Mouse (Mus musculus): ENCODE data around the gene Man1a2. TPM values are rescaled to one million over a fixed set of nuclear protein-coding genes. Genes with fewer than 3 reads are reported as not detected.

The Man1a2 gene
- total RNA-seq, 1 experiment from 2014 or later, result 90.3 TPM

Other genes with a start within 250 kb of the Man1a2 start
- 39.4 and 51.7 TPM in 2 replicates for gene Tent5c, start 196.2 kb downstream of the Man1a2 start, total RNA-seq (2021)
- 0.37 and 0.41 TPM in 2 replicates for gene Vtcn1, start 140.0 kb upstream of the Man1a2 start, total RNA-seq (2021)
- 3.0 and 3.5 TPM in 2 replicates for gene Trim45, start 236.7 kb upstream of the Man1a2 start, total RNA-seq (2021)